Mouse (Mus musculus): ENCODE results near the gene Slc43a1.

Gene Slc43a1

GRCm38 (mm10) chr2:84865616-84866571 is 27.2 kb downstream of the Slc43a1 start:
- peak; percentile 11 to 56 for DNase-seq (ENCODE audit: low spot score in 2 of 2)

GRCm38 (mm10) chr2:84868521-84868943 is 29.9 kb downstream of the Slc43a1 start:
- peak; percentile 30 to 68 for DNase-seq (ENCODE audit: low spot score in 2 of 2)

- DNase-seq (ENCODE audit: low spot score in 2 of 2) = no peak
Measured at GRCm38 (mm10) chr2:84868977-84869376, 30.3 kb downstream of the Slc43a1 start.

DNA sequence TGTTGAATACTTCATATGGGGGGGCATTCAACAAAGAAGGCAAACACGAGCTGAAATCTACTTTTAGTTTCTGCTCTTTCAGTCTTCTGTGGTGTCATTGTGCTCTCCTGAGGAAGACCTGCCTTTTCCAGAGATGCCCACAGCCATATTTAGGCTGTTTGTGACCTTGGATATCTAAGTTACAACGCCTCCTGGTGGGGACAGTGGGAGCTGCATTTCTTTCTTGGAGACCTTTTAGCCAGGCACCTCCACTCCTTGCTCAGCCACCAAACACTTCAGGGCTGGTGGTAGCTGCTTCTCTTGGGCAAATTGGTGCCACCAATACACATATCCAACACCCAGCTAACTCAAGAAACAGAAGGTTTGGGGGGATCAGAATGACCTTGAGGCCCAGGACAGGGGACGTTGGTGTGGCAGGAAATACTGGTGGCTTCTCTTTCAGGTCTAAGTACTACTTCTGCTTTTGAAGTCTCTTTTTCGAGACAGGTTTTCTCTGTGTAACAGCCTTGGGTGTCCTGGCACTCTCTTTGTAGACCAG is 32.0 kb downstream of the Slc43a1 start:
- DNase-seq (ENCODE audit: low spot score in 2 of 2) = peak in 1 of 2 experiments; percentile 39

GRCm38 (mm10) chr2:84872105-84872716 is 33.6 kb downstream of the Slc43a1 start:
- DNase-seq (ENCODE audit: low spot score in 2 of 2) = peak in 1 of 2 experiments; percentile 14

DNA sequence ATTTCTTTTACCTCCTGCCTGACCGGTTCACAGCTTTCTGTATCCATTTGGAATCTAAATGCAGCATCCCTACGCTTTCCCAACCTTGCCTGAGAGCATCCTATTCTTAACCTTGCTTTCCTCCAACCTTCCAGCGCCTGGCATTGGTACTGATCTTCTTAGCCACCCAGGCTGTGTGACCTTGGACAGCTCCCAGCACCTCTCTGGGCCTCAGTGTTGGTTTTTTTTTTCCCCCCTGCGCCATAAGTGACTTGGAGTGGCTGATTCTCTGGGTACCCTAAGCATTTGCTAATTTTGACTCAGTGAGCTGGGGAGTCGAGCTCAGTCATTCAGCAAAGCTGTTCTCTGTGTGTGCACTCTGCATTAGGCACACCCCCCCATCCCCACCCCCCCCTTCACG is 37.2 kb downstream of the Slc43a1 start:
- DNase-seq (ENCODE audit: low spot score in 2 of 2) = no peak

GRCm38 (mm10) chr2:84880590-84880989 is 41.9 kb downstream of the Slc43a1 start:
- no peak for DNase-seq (ENCODE audit: low spot score in 2 of 2)

GRCm38 (mm10) chr2:84882606-84883005 is 44.0 kb downstream of the Slc43a1 start:
- DNase-seq (ENCODE audit: low spot score in 2 of 2) = no peak

GRCm38 (mm10) chr2:84883084-84883483 is 44.4 kb downstream of the Slc43a1 start:
- no peak for DNase-seq (ENCODE audit: low spot score in 2 of 2)

DNA sequence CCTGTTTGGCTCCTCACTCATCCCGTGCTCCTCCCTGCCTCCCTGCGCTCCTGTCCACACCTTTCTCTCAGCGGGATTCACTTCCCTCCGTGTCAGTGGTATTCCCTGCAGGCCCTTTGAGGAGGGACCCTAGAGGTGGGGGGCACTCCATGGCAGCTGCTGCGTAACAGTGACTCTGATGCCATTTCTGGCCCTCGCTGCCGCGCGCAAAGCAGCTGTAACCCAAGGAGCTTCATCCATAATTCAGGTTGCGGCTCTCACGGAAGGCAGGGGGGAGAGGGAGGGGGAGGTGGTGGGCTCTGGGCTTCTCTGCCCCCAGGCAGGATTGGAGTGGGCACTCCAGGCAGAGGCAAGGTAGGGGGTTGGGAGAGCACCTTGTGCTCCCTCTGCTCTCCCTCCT is 44.9 kb downstream of the Slc43a1 start:
- DNase-seq (ENCODE audit: low spot score in 2 of 2) = no peak

DNA sequence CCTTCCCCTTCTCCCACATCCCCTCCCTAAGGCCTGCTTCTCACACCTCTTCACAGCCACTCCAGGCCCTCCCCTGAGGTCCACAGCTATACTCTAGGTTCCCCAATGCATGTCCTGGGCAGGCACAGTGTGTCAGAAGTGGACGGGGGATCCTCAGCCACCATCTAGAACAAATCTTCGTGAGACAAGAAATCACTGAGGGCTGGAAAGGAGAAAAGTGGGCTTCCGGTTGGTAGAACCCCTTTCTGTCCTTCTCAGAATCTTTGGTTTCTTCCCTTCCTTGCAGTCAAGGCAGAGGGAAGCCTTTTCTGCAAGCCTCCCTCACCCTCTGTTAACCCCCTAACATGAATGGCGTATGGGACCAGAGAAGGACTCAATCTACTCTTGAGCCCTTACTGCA is 45.3 kb downstream of the Slc43a1 start:
- no peak for DNase-seq (ENCODE audit: low spot score in 2 of 2)

DNA sequence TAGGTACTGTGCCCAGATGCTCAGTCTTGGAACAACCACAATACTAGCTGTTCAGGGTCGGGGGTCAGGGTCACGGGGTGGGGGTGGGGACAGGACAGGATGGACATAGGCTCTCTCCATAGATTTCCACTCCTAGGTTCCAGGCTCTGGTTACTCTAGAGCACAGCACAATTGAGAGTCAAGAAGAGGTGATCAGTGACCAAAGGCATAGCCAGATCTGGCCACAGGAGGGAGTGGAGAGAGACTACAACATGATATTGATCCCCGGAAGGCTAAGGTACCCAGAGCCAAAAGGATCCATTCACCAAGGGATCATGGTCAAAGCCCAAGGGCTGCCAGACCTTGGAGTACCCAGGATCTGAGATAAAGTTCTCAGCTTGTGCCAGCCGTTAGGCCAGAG is 46.0 kb downstream of the Slc43a1 start:
- no peak for DNase-seq (ENCODE audit: low spot score in 2 of 2)

DNA sequence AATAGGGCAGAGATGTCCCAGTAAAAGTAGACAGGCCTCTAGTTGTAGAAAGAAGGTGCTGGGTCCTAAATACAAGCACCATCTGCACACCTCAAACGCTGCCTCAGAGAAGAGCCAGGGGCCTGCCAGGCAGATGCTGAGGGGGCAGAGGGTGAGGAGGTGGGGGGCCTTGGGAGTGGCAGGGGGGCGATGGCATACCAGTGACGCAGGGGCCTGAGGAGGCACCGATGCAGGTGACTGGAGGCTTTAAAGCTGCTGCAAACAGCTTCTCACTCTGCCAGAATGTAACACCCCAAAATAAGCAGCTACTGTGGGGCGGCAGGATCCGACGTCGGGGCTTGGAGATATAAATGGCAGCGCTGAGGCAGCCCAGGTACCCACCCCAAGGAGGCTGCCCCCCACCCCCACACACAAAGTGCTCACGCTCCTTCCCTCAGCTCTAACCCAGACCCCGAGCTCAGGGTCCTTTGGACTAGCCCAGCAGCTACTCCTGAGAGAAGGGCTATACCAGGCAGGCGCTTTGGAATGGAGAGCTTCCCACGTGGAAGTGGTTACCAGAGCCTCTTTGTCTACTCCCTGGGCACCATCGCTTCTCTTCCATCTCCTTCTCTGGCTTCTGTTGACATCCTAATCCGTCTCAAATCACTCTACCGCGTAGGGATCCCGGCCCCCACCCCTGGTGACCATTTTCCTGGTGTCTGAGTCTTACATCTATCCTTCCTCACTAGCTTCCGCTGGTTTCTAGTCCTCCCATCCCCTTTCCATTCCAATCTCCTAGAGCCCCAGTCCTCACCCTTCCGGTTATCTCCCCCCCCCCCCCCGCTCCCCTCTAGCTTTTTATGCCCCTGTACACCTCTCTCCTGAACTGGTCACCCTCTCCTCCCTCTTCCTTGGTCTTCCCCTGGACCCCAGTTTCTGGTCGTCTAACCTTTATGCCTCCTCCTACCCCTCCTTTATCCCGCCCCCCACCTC is 46.7 kb downstream of the Slc43a1 start:
- no peak for DNase-seq (ENCODE audit: low spot score in 2 of 2)

- no peak for DNase-seq (ENCODE audit: low spot score in 2 of 2)
Measured at GRCm38 (mm10) chr2:84886234-84886731, 47.6 kb downstream of the Slc43a1 start, which contains the start of gene Rtn4rl2. Gene Rtn4rl2 (minus strand): TSS chr2:84886710.

DNA sequence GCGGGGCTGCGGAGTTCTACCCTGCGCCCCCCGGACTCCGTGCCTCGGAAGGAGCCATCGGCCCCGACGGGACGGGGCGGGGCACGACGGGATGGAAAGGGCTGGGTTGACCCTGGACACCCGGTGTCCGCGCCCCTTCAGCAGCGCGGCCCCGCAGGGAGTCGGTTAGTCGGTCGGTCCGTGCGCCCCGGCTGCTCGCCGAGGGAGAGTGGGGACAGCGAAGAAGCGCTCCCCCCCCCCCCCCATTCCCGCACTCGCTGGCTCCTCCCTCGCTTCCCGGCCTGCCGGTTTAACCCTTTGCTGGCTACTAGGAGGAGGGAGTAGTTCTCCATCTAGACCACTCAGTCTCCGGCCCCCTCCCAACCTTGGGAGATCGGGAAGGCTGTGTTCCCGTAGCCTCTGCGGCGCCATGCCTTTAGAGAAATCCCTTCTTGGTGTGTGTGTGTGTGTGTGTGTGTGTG is 48.2 kb downstream of the Slc43a1 start:
- no peak for DNase-seq (ENCODE audit: low spot score in 2 of 2)

GRCm38 (mm10) chr2:84887411-84888271 is 49.0 kb downstream of the Slc43a1 start:
- peak; percentile 6 to 43 for DNase-seq (ENCODE audit: low spot score in 2 of 2)

DNA sequence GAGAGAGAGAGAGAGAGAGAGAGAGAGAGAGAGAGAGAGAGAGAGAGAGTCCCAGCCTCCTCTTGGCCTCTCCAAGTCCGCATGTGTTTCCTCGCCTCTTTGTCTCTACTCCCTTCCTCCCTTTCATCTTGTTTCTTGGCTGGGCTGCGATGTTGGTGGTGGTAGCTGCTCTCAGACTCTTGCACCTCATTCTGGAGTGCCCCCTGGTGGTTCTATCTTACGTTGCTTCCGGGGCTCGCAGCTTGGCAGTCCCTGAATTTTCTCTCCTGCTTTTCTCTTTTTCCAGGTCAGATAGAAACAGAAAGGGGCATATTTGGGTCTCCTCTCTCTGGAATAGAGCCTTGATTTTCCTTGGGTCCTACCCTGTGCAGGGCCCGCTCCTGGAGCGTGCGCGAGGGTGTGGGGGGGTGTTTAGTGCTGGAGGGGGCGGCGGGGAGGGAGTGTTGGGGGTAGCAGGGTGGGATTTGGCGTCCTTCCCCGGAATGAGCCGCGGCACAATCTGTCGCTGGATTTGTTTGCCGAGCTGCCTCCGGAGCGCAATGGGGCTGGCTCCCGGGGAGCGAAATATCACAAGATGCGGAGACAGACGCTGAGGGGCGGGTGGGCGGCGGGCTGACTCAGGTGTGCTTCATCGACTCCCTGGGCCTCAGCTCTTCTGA is 50.1 kb downstream of the Slc43a1 start:
- DNase-seq (ENCODE audit: low spot score in 2 of 2) = peak; percentile 50 to 67

DNA sequence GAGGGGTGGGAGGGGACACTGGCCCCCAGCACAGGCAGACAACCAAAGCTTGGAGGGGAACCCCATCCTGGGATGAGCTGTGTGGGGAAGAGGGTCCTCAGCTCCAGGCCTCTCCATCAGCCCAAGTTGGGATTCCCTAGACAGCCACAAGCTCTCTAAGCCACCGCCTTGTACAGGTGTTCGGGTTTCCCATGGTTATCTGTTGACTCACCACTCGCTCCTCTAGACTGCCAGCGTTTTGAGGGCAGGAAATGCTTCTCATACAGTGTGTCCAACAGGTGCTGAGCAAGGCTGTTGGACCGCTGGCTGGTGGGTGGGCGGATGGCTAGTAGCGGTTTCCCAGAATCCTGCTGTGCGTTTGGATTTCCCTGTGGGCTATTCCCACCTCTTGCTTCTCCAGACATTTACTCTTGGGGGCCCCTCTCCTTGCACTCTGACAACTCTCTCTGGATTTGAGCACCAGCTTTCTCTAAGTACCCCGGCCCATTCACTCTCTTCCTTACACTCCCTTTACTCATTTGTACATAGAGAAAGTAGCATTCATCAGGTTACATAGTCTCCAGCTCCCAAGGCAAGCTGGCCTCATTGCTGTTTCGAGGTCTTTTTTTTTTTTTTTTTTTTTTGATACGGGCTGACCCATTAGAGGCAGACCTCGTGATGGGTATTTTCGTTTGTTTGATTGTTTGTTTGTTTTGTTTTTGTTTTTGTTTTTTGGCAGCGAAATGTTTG is 50.8 kb downstream of the Slc43a1 start:
- DNase-seq (ENCODE audit: low spot score in 2 of 2) = no peak

- peak; percentile 56 to 73 for DNase-seq (ENCODE audit: low spot score in 2 of 2)
Measured at GRCm38 (mm10) chr2:84890045-84890340, 51.3 kb downstream of the Slc43a1 start.
